29 mouse cellular contexts compared by ENCODE assay signal in the genomic region with DNA sequence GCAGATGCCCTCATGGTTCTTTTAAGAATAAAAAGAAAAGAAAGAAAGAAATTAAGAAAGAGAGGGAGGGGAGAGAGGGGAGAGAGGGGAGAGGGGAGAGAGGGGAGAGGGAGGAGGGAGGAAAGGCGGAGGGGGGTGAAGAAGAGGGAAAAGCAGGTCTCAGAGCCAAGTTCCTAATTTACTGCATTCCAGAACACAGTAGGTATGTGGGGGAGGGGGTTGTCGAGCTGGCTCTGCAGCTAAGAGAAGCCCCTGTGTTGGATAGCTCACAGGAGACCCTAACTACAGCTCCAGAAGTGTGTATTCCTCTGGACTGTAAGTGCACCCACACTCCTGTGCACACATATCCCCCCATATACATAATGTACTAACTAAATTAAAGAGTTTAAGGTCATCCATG. TPM values are rescaled to one million over a fixed set of nuclear protein-coding genes. Genes with fewer than 3 reads are reported as not detected.
A peak's percentile ranks its signal among the peaks of the same experiment; 100 is the strongest.
DNase-seq lines count a peak whose midpoint lies in the region; ATAC-seq lines count a peak whose summit lies in the region.
"Had no signal": no experiment of that assay in that cellular context is flagged by ENCODE, and none has a peak within 500 bp of the region (broad histone marks: within the 10 kb centered on the region; RNA-seq: fewer than 3 reads in every experiment).

No protein-coding gene starts in this region.

- H3K36me3 ChIP-seq in embryonic facial prominence, embryonic 14.5 days (ENCODE audit: control insufficient read depth, insufficient read depth, low read length), result 0 out of 2 replicates have a peak, but pooled peaks cover 4% of the 10 kb centered on the region
- H3K36me3 ChIP-seq in embryonic facial prominence, embryonic 10.5 days (replicated peaks), result peaks cover 8% of the 10 kb centered on the region
- no peaks in the 10 kb centered on the region for H3K36me3 ChIP-seq in limb, embryonic 11.5 days (ENCODE audit: control insufficient read depth, insufficient read depth, low read length)
- peaks cover 9% of the 10 kb centered on the region for H3K36me3 ChIP-seq in limb, embryonic 10.5 days
- peaks cover 7% of the 10 kb centered on the region; the same call in 1 of the 2 replicates for H3K36me3 ChIP-seq in limb, embryonic 12.5 days

- H3K4me3 ChIP-seq in embryonic facial prominence, embryonic 14.5 days (ENCODE audit: low read depth, low read length), result no peak overlapping the region
- H3K4me3 ChIP-seq in embryonic facial prominence, embryonic 10.5 days, result no peak overlapping the region
- H3K4me3 ChIP-seq in limb, embryonic 11.5 days (ENCODE audit: low read depth, low read length), result no peak overlapping the region
- H3K4me3 ChIP-seq in limb, embryonic 10.5 days, result no peak overlapping the region
- no peak overlapping the region for H3K4me3 ChIP-seq in limb, embryonic 12.5 days (replicated peaks)
- H3K4me3 ChIP-seq: embryonic facial prominence, embryonic 12.5 days; erythroblast, embryonic 14.5 days; forebrain, embryonic 12.5 days; forebrain, embryonic 15.5 days; gastrocnemius, adult 2 months had no signal

- no peak overlapping the region; the same call in 1 of the 2 replicates for H3K27ac ChIP-seq in embryonic facial prominence, embryonic 14.5 days (replicated peaks; ENCODE audit: low read depth, low read length)
- H3K27ac ChIP-seq in embryonic facial prominence, embryonic 10.5 days (replicated peaks), result no peak overlapping the region
- H3K27ac ChIP-seq in limb, embryonic 11.5 days (replicated peaks; ENCODE audit: low read depth, low read length), result no peak overlapping the region
- H3K27ac ChIP-seq in limb, embryonic 10.5 days, result no peak overlapping the region
- H3K27ac ChIP-seq in limb, embryonic 12.5 days, result peak overlapping the region; percentile 57; the same call in 1 of the 2 replicates
- H3K27ac ChIP-seq: embryonic facial prominence, embryonic 12.5 days; forebrain, embryonic 12.5 days; forebrain, embryonic 15.5 days; gastrocnemius, adult 2 months; hindbrain, embryonic 14.5 days; hindbrain, postnatal 0 days had no signal

- peak; percentile 44 for DNase-seq in embryonic facial prominence, embryonic 14.5 days (ENCODE audit: low spot score)
- no peak for DNase-seq in embryonic facial prominence, embryonic 10.5 days (ENCODE audit: low spot score)
- DNase-seq in limb, embryonic 11.5 days (ENCODE audit: low spot score), result no peak
- DNase-seq in limb, embryonic 10.5 days (ENCODE audit: low spot score), result no peak
- no peak for DNase-seq in lung, postnatal 4 days
- DNase-seq in gastrocnemius, postnatal 14 days, result no peak
- DNase-seq: adrenal gland, postnatal 10 days; adrenal gland, postnatal 36 days; B cell, adult 2 months; cerebellum, adult 18-20 months; cerebellum, adult 9-10 months; cerebellum, postnatal 25 days; gastrocnemius, adult 2 months; gastrocnemius, postnatal 25 days; heart, adult 18-20 months had no signal

- no peaks in the 10 kb centered on the region for H3K9me3 ChIP-seq in embryonic facial prominence, embryonic 14.5 days (ENCODE audit: control insufficient read depth, low read length)
- H3K9me3 ChIP-seq in embryonic facial prominence, embryonic 10.5 days, result no peaks in the 10 kb centered on the region
- no peaks in the 10 kb centered on the region for H3K9me3 ChIP-seq in limb, embryonic 11.5 days (ENCODE audit: control insufficient read depth, low read length)
- H3K9me3 ChIP-seq in limb, embryonic 10.5 days (replicated peaks), result no peaks in the 10 kb centered on the region
- no peaks in the 10 kb centered on the region for H3K9me3 ChIP-seq in limb, embryonic 12.5 days
- H3K9me3 ChIP-seq: embryonic facial prominence, embryonic 12.5 days; forebrain, embryonic 12.5 days; forebrain, embryonic 15.5 days; G1E had no signal

- WGBS in embryonic facial prominence, embryonic 14.5 days, result 24% methylated on average over 2 of the region's 2 CpGs
- 25% methylated on average over 2 of the region's 2 CpGs for WGBS in embryonic facial prominence, embryonic 10.5 days
- WGBS in limb, embryonic 11.5 days, result 14% methylated on average over 2 of the region's 2 CpGs
- WGBS in limb, embryonic 10.5 days, result 40% methylated on average over 2 of the region's 2 CpGs
- WGBS in limb, embryonic 12.5 days, result 17% methylated on average over 2 of the region's 2 CpGs

- H3K27me3 ChIP-seq in embryonic facial prominence, embryonic 14.5 days (replicated peaks; ENCODE audit: control insufficient read depth, insufficient read depth, low read length), result no peaks in the 10 kb centered on the region
- no peaks in the 10 kb centered on the region for H3K27me3 ChIP-seq in embryonic facial prominence, embryonic 10.5 days (replicated peaks; ENCODE audit: low read depth, poor library complexity, severe bottlenecking)
- H3K27me3 ChIP-seq in limb, embryonic 11.5 days (ENCODE audit: control insufficient read depth, insufficient read depth, low read length), result no peaks in the 10 kb centered on the region
- H3K27me3 ChIP-seq in limb, embryonic 10.5 days (ENCODE audit: low read depth, poor library complexity, severe bottlenecking), result no peaks in the 10 kb centered on the region
- H3K27me3 ChIP-seq in limb, embryonic 12.5 days, result no peaks in the 10 kb centered on the region
- H3K27me3 ChIP-seq: CH12.LX; embryonic facial prominence, embryonic 12.5 days; forebrain, embryonic 12.5 days; forebrain, embryonic 15.5 days; Patski had no signal

- H3K4me2 ChIP-seq in embryonic facial prominence, embryonic 14.5 days (ENCODE audit: low read depth, low read length), result no peak overlapping the region
- no peak overlapping the region for H3K4me2 ChIP-seq in limb, embryonic 11.5 days (ENCODE audit: low read depth, severe bottlenecking)
- H3K4me2 ChIP-seq in limb, embryonic 12.5 days, result 0 out of 2 replicates have a peak overlapping the region, but pooled peaks have one; percentile 2
- H3K4me2 ChIP-seq: embryonic facial prominence, embryonic 12.5 days; forebrain, embryonic 12.5 days; forebrain, embryonic 15.5 days; hindbrain, embryonic 14.5 days had no signal

- peak; percentile 48; the same call in 1 of the 2 replicates for ATAC-seq in embryonic facial prominence, embryonic 14.5 days (ENCODE audit: low read depth)
- 0 out of 2 replicates have a peak, but pooled peaks have one; percentile 20 for ATAC-seq in limb, embryonic 11.5 days (ENCODE audit: insufficient number of reproducible peaks, low FRiP score, low TSS enrichment, low read depth)
- ATAC-seq in limb, embryonic 12.5 days (ENCODE audit: insufficient number of reproducible peaks, insufficient read depth, low FRiP score, low TSS enrichment, low read depth), result no peak; the same call in 1 of the 2 replicates
- ATAC-seq: forebrain, embryonic 15.5 days; hindbrain, postnatal 0 days; inflammation-experienced regulatory T-cells, adult 6 months; Patski had no signal

- no peak overlapping the region for H3K9ac ChIP-seq in embryonic facial prominence, embryonic 14.5 days (ENCODE audit: low read depth, low read length)
- no peak overlapping the region for H3K9ac ChIP-seq in limb, embryonic 11.5 days (ENCODE audit: low read length)
- H3K9ac ChIP-seq in limb, embryonic 12.5 days (replicated peaks), result no peak overlapping the region
- H3K9ac ChIP-seq: embryonic facial prominence, embryonic 12.5 days; forebrain, embryonic 12.5 days; forebrain, embryonic 15.5 days; hindbrain, embryonic 14.5 days had no signal

- intact Hi-C loops in gastrocnemius, postnatal 14 days (cut with DNase I; ENCODE audit: low total_unique reads), result no loop called here

- H3K4me1 ChIP-seq in embryonic facial prominence, embryonic 14.5 days (ENCODE audit: control insufficient read depth, insufficient read depth, low read length), result no peaks in the 10 kb centered on the region
- peaks cover 11% of the 10 kb centered on the region for H3K4me1 ChIP-seq in embryonic facial prominence, embryonic 10.5 days
- 0 out of 2 replicates have a peak, but pooled peaks cover 4% of the 10 kb centered on the region for H3K4me1 ChIP-seq in limb, embryonic 11.5 days (ENCODE audit: control insufficient read depth, insufficient read depth, low read length)
- H3K4me1 ChIP-seq in limb, embryonic 10.5 days, result peaks cover 11% of the 10 kb centered on the region
- H3K4me1 ChIP-seq in limb, embryonic 12.5 days (replicated peaks), result peaks cover 8% of the 10 kb centered on the region
- H3K4me1 ChIP-seq: embryonic facial prominence, embryonic 12.5 days; forebrain, embryonic 15.5 days had no signal

RNA-seq across cellular contexts. Expression of a gene that starts 13.6 kb away (rescaled TPM):
- 61.0 and 61.3 TPM in 2 replicates for polyA plus RNA-seq in embryonic facial prominence, embryonic 14.5 days (2014; fragmentation: Nextera tagmentation; extraction: Ambion mirVana)
- polyA plus RNA-seq in embryonic facial prominence, embryonic 10.5 days (2016; fragmentation: Nextera tagmentation; extraction: Ambion mirVana), result 103 and 106 TPM in 2 replicates
- polyA plus RNA-seq in limb, embryonic 11.5 days (2014; fragmentation: Nextera tagmentation; extraction: Ambion mirVana), result 87.4 and 91.8 TPM in 2 replicates
- polyA plus RNA-seq in limb, embryonic 10.5 days (2016; fragmentation: Nextera tagmentation; extraction: Ambion mirVana), result 109 and 114 TPM in 2 replicates
- polyA plus RNA-seq in limb, embryonic 12.5 days (2016; fragmentation: Nextera tagmentation; extraction: Ambion mirVana), result 85.2 and 99.1 TPM in 2 replicates
- 10 to 100 TPM; 24.8 to 27.9 TPM for total RNA-seq in gastrocnemius, postnatal 14 days (2021)

RNA-seq across cellular contexts. Expression of a gene that starts 16.6 kb away (rescaled TPM):
- polyA plus RNA-seq in embryonic facial prominence, embryonic 14.5 days (2014; fragmentation: Nextera tagmentation; extraction: Ambion mirVana), result 7.8 and 9.0 TPM in 2 replicates
- polyA plus RNA-seq in embryonic facial prominence, embryonic 10.5 days (2016; fragmentation: Nextera tagmentation; extraction: Ambion mirVana), result 0.06 and 0.44 TPM in 2 replicates
- 0.07 and 0.16 TPM in 2 replicates for polyA plus RNA-seq in limb, embryonic 11.5 days (2014; fragmentation: Nextera tagmentation; extraction: Ambion mirVana)
- polyA plus RNA-seq in limb, embryonic 10.5 days (2016; fragmentation: Nextera tagmentation; extraction: Ambion mirVana), result 0.05 and 0.06 TPM in 2 replicates
- 0.15 and 1.1 TPM in 2 replicates for polyA plus RNA-seq in limb, embryonic 12.5 days (2016; fragmentation: Nextera tagmentation; extraction: Ambion mirVana)
- under 1 TPM; 0.51 to 0.64 TPM for total RNA-seq in gastrocnemius, postnatal 14 days (2021)
- total RNA-seq: common myeloid progenitor, adult 5-6 weeks had no signal
- polyA plus RNA-seq: forebrain, embryonic 12.5 days; G1E had no signal

RNA-seq across cellular contexts. Expression of a gene that starts 24.1 kb away (rescaled TPM):
- 47.7 and 55.9 TPM in 2 replicates for polyA plus RNA-seq in embryonic facial prominence, embryonic 14.5 days (2014; fragmentation: Nextera tagmentation; extraction: Ambion mirVana)
- polyA plus RNA-seq in embryonic facial prominence, embryonic 10.5 days (2016; fragmentation: Nextera tagmentation; extraction: Ambion mirVana), result 58.6 and 62.4 TPM in 2 replicates
- polyA plus RNA-seq in limb, embryonic 11.5 days (2014; fragmentation: Nextera tagmentation; extraction: Ambion mirVana), result 47.6 and 50.4 TPM in 2 replicates
- polyA plus RNA-seq in limb, embryonic 10.5 days (2016; fragmentation: Nextera tagmentation; extraction: Ambion mirVana), result 60.2 and 64.6 TPM in 2 replicates
- 52.5 and 53.7 TPM in 2 replicates for polyA plus RNA-seq in limb, embryonic 12.5 days (2016; fragmentation: Nextera tagmentation; extraction: Ambion mirVana)
- total RNA-seq in gastrocnemius, postnatal 14 days (2021), result 10 to 100 TPM; 11.1 to 14.8 TPM

RNA-seq across cellular contexts. Expression of a gene that starts 24.2 kb away (rescaled TPM):
- polyA plus RNA-seq in embryonic facial prominence, embryonic 14.5 days (2014; fragmentation: Nextera tagmentation; extraction: Ambion mirVana), result 0.84 and 1.0 TPM in 2 replicates
- 0.27 and 0.29 TPM in 2 replicates for polyA plus RNA-seq in embryonic facial prominence, embryonic 10.5 days (2016; fragmentation: Nextera tagmentation; extraction: Ambion mirVana)
- polyA plus RNA-seq in limb, embryonic 11.5 days (2014; fragmentation: Nextera tagmentation; extraction: Ambion mirVana), result 0.19 and 0.31 TPM in 2 replicates
- polyA plus RNA-seq in limb, embryonic 10.5 days (2016; fragmentation: Nextera tagmentation; extraction: Ambion mirVana), result 0.33 and 0.34 TPM in 2 replicates
- 0.50 TPM in 2 replicates for polyA plus RNA-seq in limb, embryonic 12.5 days (2016; fragmentation: Nextera tagmentation; extraction: Ambion mirVana)
- under 1 TPM; 0.27 to 0.43 TPM for total RNA-seq in gastrocnemius, postnatal 14 days (2021)
- total RNA-seq: common myeloid progenitor, adult 5-6 weeks; hematopoietic stem cell, adult 5-6 weeks had no signal
- polyA plus RNA-seq: erythroblast, embryonic 14.5 days had no signal

RNA-seq across cellular contexts. Expression of a gene that starts 31.0 kb away (rescaled TPM):
- 0.13 and 0.29 TPM in 2 replicates for polyA plus RNA-seq in embryonic facial prominence, embryonic 14.5 days (2014; fragmentation: Nextera tagmentation; extraction: Ambion mirVana)
- 0.14 TPM in 2 replicates for polyA plus RNA-seq in embryonic facial prominence, embryonic 10.5 days (2016; fragmentation: Nextera tagmentation; extraction: Ambion mirVana)
- polyA plus RNA-seq in limb, embryonic 11.5 days (2014; fragmentation: Nextera tagmentation; extraction: Ambion mirVana), result not detected in 2 replicates
- 0.11 and 0.24 TPM in 2 replicates for polyA plus RNA-seq in limb, embryonic 10.5 days (2016; fragmentation: Nextera tagmentation; extraction: Ambion mirVana)
- 0.16 TPM in 1 of 2 replicates, not detected in the other for polyA plus RNA-seq in limb, embryonic 12.5 days (2016; fragmentation: Nextera tagmentation; extraction: Ambion mirVana)
- total RNA-seq in gastrocnemius, postnatal 14 days (2021), result under 1 TPM; 0.10 to 0.16 TPM
- total RNA-seq: hematopoietic stem cell, adult 5-6 weeks had no signal
- polyA plus RNA-seq: erythroblast, embryonic 14.5 days; heart, embryonic 14.5 days; hindbrain, embryonic 14.5 days; hindbrain, postnatal 0 days; inflammation-experienced regulatory T-cells, adult 6 months had no signal
